Mouse (Mus musculus) C2C12 (cell line): ENCODE measurements at regions not wholly inside any gene's neighbourhood (a gene's known extent, or its start where the extent isn't known, plus 50 kb on each side); places are given as distances from the start of the nearest gene placed in this dataset.

Source experiments
- CEBPB ChIP-seq: IDR thresholded peaks from one replicate; pipeline ENCODE4 v1.6.1; 2011; ENCODE audit warnings: low read depth, mild to moderate bottlenecking, control low read depth, moderate library complexity
- MYOG ChIP-seq: IDR thresholded peaks from one replicate; pipeline ENCODE4 v1.6.1; 2011; ENCODE audit not compliant: control insufficient read depth, insufficient read length; ENCODE audit errors: extremely low read depth

DNA sequence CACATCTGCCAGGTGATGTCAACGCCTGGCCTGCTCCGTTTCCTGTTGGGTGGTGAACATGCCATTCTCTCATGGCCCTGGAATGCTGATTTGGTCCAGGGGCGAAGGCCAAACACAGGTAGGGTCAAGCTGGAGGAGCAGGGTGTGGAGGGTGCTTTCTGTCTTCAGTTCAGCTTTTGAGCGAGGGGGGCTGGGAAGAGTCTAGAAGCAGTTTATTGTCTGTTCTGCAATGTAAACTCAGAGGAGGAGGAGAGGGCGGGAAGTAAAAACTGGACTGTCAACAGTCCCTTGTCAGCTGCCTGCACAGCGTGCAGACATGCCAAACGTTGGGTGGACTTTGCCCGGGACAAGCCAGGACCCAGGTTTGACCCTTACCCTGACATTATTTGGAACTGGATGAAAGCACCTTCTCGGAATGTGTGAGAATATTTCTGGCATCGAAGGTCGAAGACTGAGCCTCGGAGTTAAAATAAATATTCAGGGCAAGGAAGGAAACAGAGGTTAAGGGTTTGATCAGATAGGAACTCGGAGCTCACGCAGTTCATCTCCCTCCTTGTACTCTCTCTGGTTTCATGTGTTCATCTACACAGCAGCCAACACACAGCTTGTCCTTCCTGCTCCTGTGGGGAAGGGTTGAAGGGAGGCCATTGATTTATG lies 183.3 kb upstream of the Gm5148 start:
- no peak for TF ChIP-seq MYOG
- TF ChIP-seq CEBPB: no peak
